Mouse (Mus musculus) testis, adult 2 months (tissue): ENCODE data around the gene Hnmt.

Source experiments
- CTCF ChIP-seq: fragments of 200-500 bp; IDR thresholded peaks from 2 replicates; pipeline ENCODE4 v1.5.1; 2012; ENCODE audit warnings: low read depth, mild to moderate bottlenecking, inconsistent platforms, low read length, moderate library complexity; ENCODE audit not compliant: control insufficient read depth, insufficient read depth, insufficient replicate concordance
- POLR2A ChIP-seq: fragments of 200-500 bp; IDR thresholded peaks from 2 replicates; pipeline ENCODE4 v1.6.1; 2012; ENCODE audit warnings: low read depth, mild to moderate bottlenecking, inconsistent platforms, low read length, moderate library complexity; ENCODE audit not compliant: control insufficient read depth

DNA sequence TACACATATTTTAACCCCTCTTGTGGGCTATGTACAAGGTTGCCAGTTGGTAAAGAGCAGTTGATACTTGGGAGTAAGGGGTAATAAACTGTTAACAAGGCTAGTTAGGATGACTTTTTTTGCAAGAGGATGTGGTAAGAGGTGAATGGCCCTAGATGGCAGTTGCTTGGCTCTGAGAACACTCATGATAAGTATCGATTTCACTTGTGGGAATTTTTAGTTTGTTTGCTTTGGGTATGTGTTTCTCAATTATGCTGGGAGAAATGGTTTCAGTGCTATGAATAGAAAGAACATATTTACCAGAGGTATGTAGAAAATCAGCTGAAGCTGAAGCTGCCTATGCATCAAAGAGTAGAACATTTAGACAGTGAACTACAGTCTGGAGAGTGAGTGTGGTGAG, 6.3 kb downstream of the Hnmt start:
- TF ChIP-seq CTCF (no peak), POLR2A (no peak)
